Mouse (Mus musculus) midbrain, embryonic 16.5 days (tissue): ENCODE measurements around the gene 2510009E07Rik. TPM values are rescaled to one million over a fixed set of nuclear protein-coding genes. Genes with fewer than 3 reads are reported as not detected.

Experiments
- ATAC-seq: fragments of 200-750 bp; cut with Nextera tagmentation; 2 replicates; pipeline ENCODE4 v1.8.0; 2017; ENCODE audit warnings: moderate TSS enrichment
- H3K27ac ChIP-seq: fragments of 300-500 bp; sonication (generic); 2 replicates; pipeline ENCODE4 v1.5.1; 2014; ENCODE audit warnings: mild to moderate bottlenecking, low read length, mixed read lengths
- H3K27me3 ChIP-seq: fragments of 300-500 bp; sonication (generic); 2 replicates; pipeline ENCODE4 v1.6.1; 2014; ENCODE audit warnings: low read depth, low read length, mixed read lengths; ENCODE audit not compliant: control insufficient read depth, insufficient read depth
- H3K36me3 ChIP-seq: fragments of 300-500 bp; sonication (generic); 2 replicates; pipeline ENCODE4 v1.6.1; 2014; ENCODE audit warnings: mild to moderate bottlenecking, low read length, moderate library complexity, mixed read lengths; ENCODE audit not compliant: control insufficient read depth, insufficient read depth
- H3K4me1 ChIP-seq: fragments of 300-500 bp; sonication (generic); 2 replicates; pipeline ENCODE4 v1.6.1; 2014; ENCODE audit warnings: mild to moderate bottlenecking, low read length, mixed read lengths; ENCODE audit not compliant: control insufficient read depth, insufficient read depth
- H3K4me2 ChIP-seq: fragments of 300-500 bp; sonication (generic); 2 replicates; pipeline ENCODE4 v1.6.1; 2014; ENCODE audit warnings: mild to moderate bottlenecking, low read length, mixed read lengths
- H3K4me3 ChIP-seq: fragments of 300-500 bp; sonication (generic); 2 replicates; pipeline ENCODE4 v1.5.1; 2014; ENCODE audit warnings: low read depth, mild to moderate bottlenecking, low read length, moderate library complexity, mixed read lengths
- H3K9ac ChIP-seq: fragments of 300-500 bp; sonication (generic); 2 replicates; pipeline ENCODE4 v1.6.1; 2014; ENCODE audit warnings: low read depth, low read length, mixed read lengths
- H3K9me3 ChIP-seq: fragments of 300-500 bp; sonication (generic); replicated peaks from 2 replicates; pipeline ENCODE4 v1.6.1; 2014; ENCODE audit warnings: mild to moderate bottlenecking, low read length, mixed read lengths; ENCODE audit not compliant: control insufficient read depth, poor library complexity, severe bottlenecking
- WGBS: fragments of 180-500 bp; shearing (Covaris S2); extraction: QIAGEN DNeasy Blood & Tissue Kit; methylation state at CpG from one replicate; pipeline ENCODE4 v1.1.7; 2014; 5-methylcytosine and 5-hydroxymethylcytosine counted together
- polyA plus RNA-seq: library from polyadenylated mRNA; unstranded; fragments of >200 nt; fragmentation: Nextera tagmentation; extraction: Ambion mirVana; gene quantifications from 2 replicates; pipeline ENCODE4 v1.2.1, GENCODE M21; 2015

2510009E07Rik gene
- polyA plus RNA-seq, 1 experiment from 2014 or later, result 50.4 TPM

DNA sequence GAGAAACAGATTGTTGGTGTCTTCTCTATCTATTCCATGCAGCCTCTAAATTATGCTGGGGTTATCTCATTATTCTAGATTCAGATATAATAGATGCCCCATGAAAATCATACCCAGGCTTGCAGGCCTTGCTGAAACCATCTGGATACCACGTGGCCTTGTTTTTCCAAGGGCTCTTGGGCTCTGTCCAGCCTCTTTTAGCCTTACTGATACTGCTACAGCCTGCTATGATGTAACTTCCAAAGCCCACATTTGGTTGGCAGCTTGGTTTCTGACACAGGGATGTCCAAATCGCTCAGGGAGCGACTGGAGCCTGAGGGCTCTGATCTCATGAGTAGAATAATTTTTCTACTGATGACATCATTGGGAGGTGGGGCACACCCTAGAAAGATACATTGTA, 48.5 kb downstream of the 2510009E07Rik start:
- Histone ChIP-seq H3K4me1 (no peaks in the 10 kb centered on the region), H3K27me3 (no peaks in the 10 kb centered on the region), H3K4me3 (no peak overlapping the region), H3K9ac (no peak overlapping the region), H3K4me2 (no peak overlapping the region), H3K9me3 (no peaks in the 10 kb centered on the region), H3K36me3 (0 out of 2 replicates have a peak, but pooled peaks cover 7% of the 10 kb centered on the region), H3K27ac (no peak overlapping the region)
- WGBS, result 86% methylated on average over 3 of the region's 3 CpGs
- ATAC-seq, result no peak

DNA sequence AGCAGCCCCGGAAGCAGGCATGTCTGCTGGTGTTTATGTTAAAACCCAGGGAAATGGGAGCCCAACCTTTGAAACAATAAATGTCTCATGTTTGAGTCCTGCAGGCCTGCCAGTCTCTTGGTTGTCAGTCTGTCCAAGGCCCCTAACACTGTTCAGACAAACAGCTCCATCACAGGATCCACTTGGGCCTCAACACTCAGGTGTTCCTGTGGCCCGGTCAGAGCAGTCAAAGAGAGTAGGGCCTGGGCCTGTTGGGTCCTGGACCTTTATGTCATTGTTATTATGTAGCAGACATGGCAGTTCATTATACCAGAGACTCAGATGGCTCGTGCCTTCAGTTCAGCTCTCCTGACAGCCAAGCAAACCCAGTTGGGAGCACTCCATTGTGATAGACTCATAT, 49.9 kb downstream of the 2510009E07Rik start:
- Histone ChIP-seq H3K4me3 (no peak overlapping the region), H3K4me2 (no peak overlapping the region), H3K9ac (peak overlapping the region; percentile 34; the same call in 1 of the 2 replicates), H3K36me3 (0 out of 2 replicates have a peak, but pooled peaks cover 7% of the 10 kb centered on the region), H3K27ac (peak overlapping the region; percentile 55), H3K9me3 (no peaks in the 10 kb centered on the region), H3K27me3 (no peaks in the 10 kb centered on the region), H3K4me1 (no peaks in the 10 kb centered on the region)
- 55% methylated on average over 3 of the region's 3 CpGs for WGBS
- no peak for ATAC-seq

DNA sequence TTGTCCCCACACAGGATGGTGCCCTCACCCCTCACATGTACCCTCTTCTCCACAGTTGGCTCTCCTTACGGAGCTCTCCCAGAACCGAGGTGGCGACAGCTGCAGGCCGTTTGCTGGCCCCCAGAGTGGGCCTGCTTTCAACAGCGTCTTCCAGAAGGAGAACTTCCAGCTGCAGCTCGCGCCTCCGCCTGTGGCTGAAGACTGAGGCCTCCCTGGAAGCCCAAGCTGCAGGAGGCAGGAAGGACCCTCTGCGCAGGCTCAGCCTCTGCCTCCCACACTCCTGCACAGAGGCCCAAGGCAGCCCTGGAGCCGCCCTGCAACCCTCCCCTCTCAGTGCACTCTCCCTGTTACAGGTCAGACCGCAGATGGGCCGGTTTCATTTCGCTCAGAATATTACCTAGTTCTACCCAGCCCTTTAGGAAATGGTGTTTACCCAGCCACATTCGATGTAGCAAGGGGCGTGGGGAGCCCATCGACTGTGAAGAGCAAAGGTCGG, 50.4 kb downstream of the 2510009E07Rik start:
- 46% methylated on average over 17 of the region's 17 CpGs for WGBS
- no peak for ATAC-seq
- H3K27ac ChIP-seq, result peak overlapping the region; percentile 55
- H3K4me3 ChIP-seq, result no peak overlapping the region
- H3K4me2 ChIP-seq, result no peak overlapping the region
- H3K9me3 ChIP-seq, result no peaks in the 10 kb centered on the region
- H3K4me1 ChIP-seq, result no peaks in the 10 kb centered on the region
- H3K36me3 ChIP-seq, result 0 out of 2 replicates have a peak, but pooled peaks cover 7% of the 10 kb centered on the region
- peak overlapping the region; percentile 34; the same call in 1 of the 2 replicates for H3K9ac ChIP-seq
- H3K27me3 ChIP-seq, result no peaks in the 10 kb centered on the region

DNA sequence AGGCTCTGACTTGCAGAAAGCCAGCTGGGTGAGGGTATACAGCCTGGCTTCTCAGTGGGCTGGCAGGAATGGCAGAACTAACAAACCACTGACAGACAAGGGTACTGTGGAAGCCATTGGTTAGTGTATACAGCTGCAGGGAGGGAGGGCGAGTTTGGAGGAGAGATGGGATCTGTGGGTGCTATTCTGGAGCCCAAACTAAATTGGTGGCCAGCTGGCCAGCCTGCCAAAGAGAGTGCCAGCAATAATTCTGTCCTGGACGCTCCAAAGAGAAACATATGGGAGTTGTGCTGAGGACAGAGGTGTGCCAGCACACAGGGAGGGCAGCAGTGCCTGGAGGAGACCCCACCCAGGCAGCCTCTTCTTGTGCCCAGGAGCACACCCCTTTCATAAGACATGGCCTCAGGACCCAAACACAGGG, 50.8 kb downstream of the 2510009E07Rik start:
- Histone ChIP-seq H3K36me3 (0 out of 2 replicates have a peak, but pooled peaks cover 7% of the 10 kb centered on the region), H3K27me3 (no peaks in the 10 kb centered on the region), H3K27ac (peak overlapping the region; percentile 32; the same call in 1 of the 2 replicates), H3K9me3 (no peaks in the 10 kb centered on the region), H3K9ac (no peak overlapping the region), H3K4me1 (no peaks in the 10 kb centered on the region), H3K4me2 (no peak overlapping the region), H3K4me3 (no peak overlapping the region)
- 81% methylated on average over 2 of the region's 2 CpGs for WGBS
- 0 out of 2 replicates have a peak, but pooled peaks have one; percentile 17 for ATAC-seq

DNA sequence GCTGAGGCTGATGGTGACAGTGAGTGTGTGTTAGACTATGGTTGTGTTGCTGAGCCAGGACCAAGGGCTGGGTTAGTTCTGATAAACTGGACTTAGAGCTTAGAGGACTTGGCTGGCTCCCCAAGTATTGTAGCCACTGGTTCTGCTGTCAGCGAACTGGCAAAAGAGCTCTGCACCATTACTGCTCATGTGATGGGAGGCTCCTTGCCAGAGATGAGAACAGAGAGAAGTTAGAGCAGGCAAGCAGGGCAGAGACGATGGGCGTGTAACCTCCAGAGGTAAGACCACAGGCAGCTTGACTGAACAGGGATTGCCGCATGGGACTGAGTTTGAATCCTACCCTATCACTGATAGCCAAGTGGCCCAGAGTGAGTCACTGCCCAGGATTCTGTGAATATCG, 51.6 kb downstream of the 2510009E07Rik start:
- H3K9me3 ChIP-seq, result no peaks in the 10 kb centered on the region
- no peak overlapping the region for H3K27ac ChIP-seq
- H3K4me2 ChIP-seq, result no peak overlapping the region
- H3K4me1 ChIP-seq, result no peaks in the 10 kb centered on the region
- 0 out of 2 replicates have a peak, but pooled peaks cover 7% of the 10 kb centered on the region for H3K36me3 ChIP-seq
- H3K9ac ChIP-seq, result no peak overlapping the region
- no peaks in the 10 kb centered on the region for H3K27me3 ChIP-seq
- ATAC-seq, result no peak
- no peak overlapping the region for H3K4me3 ChIP-seq
- WGBS, result 96% methylated on average over 5 of the region's 5 CpGs

DNA sequence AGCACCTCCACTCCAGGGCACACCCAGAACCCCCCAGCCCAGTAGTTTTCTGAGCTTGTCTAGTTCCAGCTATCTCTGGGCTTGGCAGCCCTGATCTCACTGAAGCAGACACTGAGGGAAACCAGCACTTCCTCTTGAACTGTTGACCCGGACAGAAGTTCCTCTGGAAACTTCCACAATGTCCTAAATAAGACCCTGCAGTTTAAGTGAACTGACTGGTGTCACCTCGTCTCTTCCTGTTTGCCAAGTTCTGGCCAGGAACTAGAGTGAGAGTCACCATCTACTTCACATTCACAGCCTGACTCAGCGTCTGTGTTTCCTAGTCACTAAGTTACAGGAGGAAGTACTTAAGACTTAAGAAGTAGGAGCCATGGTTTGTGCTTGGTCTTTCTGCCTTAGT, 52.5 kb downstream of the 2510009E07Rik start:
- no peak for ATAC-seq
- 0 out of 2 replicates have a peak, but pooled peaks cover 5% of the 10 kb centered on the region for H3K36me3 ChIP-seq
- H3K9me3 ChIP-seq, result no peaks in the 10 kb centered on the region
- no peak overlapping the region for H3K27ac ChIP-seq
- no peak overlapping the region for H3K4me2 ChIP-seq
- 88% methylated on average over 3 of the region's 3 CpGs for WGBS
- H3K4me1 ChIP-seq, result no peaks in the 10 kb centered on the region
- H3K4me3 ChIP-seq, result no peak overlapping the region
- H3K9ac ChIP-seq, result no peak overlapping the region
- H3K27me3 ChIP-seq, result no peaks in the 10 kb centered on the region

DNA sequence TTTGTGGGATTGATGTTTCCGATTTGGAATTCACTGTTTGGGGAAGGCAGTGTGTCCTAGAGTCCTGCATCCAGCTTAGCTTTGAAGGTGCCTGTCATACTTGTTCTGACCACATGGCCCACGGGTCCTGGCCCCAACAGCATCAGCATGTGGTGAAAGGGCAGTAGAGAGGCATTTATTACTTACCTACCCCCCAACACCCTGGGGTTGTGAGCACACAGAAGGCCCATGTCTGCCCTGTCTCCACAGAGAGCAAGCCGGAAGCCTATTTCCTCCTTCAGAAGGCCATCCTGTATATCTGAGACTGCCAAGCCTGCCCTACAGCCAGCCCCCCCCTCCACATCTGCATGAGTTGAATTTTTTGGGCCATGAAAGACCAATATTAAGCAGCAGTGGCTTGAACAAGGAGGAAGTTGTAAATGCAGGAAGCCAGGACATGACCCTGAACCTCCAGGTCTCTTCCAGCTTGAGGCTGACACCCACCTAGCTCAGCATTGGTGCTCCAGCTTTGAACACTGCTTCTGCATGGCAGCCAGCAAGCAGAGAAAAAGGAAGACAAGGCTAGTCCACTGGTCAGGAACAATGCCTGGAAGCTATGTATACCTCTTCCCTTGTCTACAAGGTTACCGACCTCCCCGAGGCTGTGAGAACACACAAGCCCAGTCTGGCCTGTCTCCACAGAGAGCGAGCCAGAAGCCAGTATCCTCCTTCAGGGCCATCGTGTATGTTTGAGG, 53.5 kb downstream of the 2510009E07Rik start:
- no peaks in the 10 kb centered on the region for H3K27me3 ChIP-seq
- no peak overlapping the region for H3K4me2 ChIP-seq
- H3K9me3 ChIP-seq, result no peaks in the 10 kb centered on the region
- no peaks in the 10 kb centered on the region for H3K4me1 ChIP-seq
- ATAC-seq, result no peak
- H3K9ac ChIP-seq, result no peak overlapping the region
- H3K27ac ChIP-seq, result no peak overlapping the region
- 87% methylated on average over 7 of the region's 7 CpGs for WGBS
- H3K36me3 ChIP-seq, result 0 out of 2 replicates have a peak, but pooled peaks cover 5% of the 10 kb centered on the region
- no peak overlapping the region for H3K4me3 ChIP-seq

DNA sequence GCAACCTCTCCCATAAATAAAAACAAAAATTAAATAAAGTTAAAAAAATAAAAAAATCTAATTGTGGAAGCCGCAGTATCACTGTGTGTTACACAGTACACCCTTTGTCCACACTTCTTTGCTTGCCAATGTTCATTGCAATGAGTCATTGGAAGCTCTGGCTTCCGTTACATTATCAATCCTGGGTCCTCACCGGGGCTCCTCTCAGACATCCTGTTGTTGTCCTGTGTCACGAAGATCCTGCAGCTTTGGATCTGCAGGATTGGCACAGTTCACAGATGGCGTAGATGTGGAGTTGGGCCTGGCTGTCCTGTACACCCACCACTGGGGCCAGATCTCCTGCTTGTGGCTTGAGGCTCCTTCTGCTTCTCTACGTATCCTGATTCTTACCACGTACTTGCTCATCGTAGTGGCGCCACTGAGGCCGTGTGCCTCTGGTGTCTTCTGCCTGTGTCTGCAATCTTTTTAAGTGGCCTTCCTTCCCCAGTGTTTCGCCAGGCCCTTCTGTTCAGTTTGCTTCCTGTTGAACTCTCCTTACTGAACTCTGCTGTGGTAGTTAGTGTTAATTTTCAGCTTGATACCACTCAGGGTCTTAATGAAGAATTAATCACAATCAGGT, 57.2 kb downstream of the 2510009E07Rik start:
- H3K36me3 ChIP-seq, result no peaks in the 10 kb centered on the region
- H3K27ac ChIP-seq, result no peak overlapping the region
- 92% methylated on average over 11 of the region's 11 CpGs for WGBS
- H3K4me3 ChIP-seq, result no peak overlapping the region
- H3K27me3 ChIP-seq, result no peaks in the 10 kb centered on the region
- H3K9me3 ChIP-seq, result no peaks in the 10 kb centered on the region
- ATAC-seq, result no peak
- no peak overlapping the region for H3K9ac ChIP-seq
- no peak overlapping the region for H3K4me2 ChIP-seq
- H3K4me1 ChIP-seq, result no peaks in the 10 kb centered on the region
